Mouse (Mus musculus): Measurements from ENCODE around the gene Kif5a. TPM values are rescaled to one million over a fixed set of nuclear protein-coding genes. Genes with fewer than 3 reads are reported as not detected.

The Kif5a gene
- polyA plus RNA-seq, 1 experiment from 2014 or later, result 117 TPM

GRCm38 (mm10) chr10:127290307-127290929 lies 27.3 kb upstream of the Kif5a start:
- Histone ChIP-seq H3K36me3 (ENCODE audit: control insufficient read depth, insufficient read depth, low read length) (peaks cover 21% of the 10 kb centered on the region), H3K4me1 (ENCODE audit: control insufficient read depth, insufficient read depth, low read length) (peaks cover 39% of the 10 kb centered on the region), H3K9ac (replicated peaks; ENCODE audit: low read depth, low read length) (peak overlapping the region; percentile 58), H3K4me3 (ENCODE audit: low read depth, low read length) (peak overlapping the region; percentile 64), H3K9me3 (ENCODE audit: control insufficient read depth, low read length) (no peaks in the 10 kb centered on the region), H3K4me2 (ENCODE audit: low read depth, low read length) (peak overlapping the region; percentile 91), H3K27me3 (ENCODE audit: control insufficient read depth, insufficient read depth, low read length) (no peaks in the 10 kb centered on the region), H3K27ac (ENCODE audit: low read depth, low read length) (peak overlapping the region; percentile 96)
- ATAC-seq (ENCODE audit: low read depth), result peak; percentile 91
- 0% methylated on average over 44 of the region's 47 CpGs for WGBS

GRCm38 (mm10) chr10:127289573-127290191 lies 26.5 kb upstream of the Kif5a start:
- Histone ChIP-seq H3K36me3 (ENCODE audit: control insufficient read depth, insufficient read depth, low read length) (peaks cover 21% of the 10 kb centered on the region), H3K4me1 (ENCODE audit: control insufficient read depth, insufficient read depth, low read length) (peaks cover 44% of the 10 kb centered on the region), H3K4me3 (ENCODE audit: low read depth, low read length) (peak overlapping the region; percentile 64), H3K9me3 (ENCODE audit: control insufficient read depth, low read length) (no peaks in the 10 kb centered on the region), H3K4me2 (ENCODE audit: low read depth, low read length) (peak overlapping the region; percentile 91), H3K27ac (ENCODE audit: low read depth, low read length) (peak overlapping the region; percentile 96), H3K27me3 (ENCODE audit: control insufficient read depth, insufficient read depth, low read length) (no peaks in the 10 kb centered on the region), H3K9ac (replicated peaks; ENCODE audit: low read depth, low read length) (peak overlapping the region; percentile 84)
- ATAC-seq (ENCODE audit: low read depth), result peak; percentile 4; the same call in 1 of the 2 replicates
- WGBS, result 1% methylated on average over 15 of the region's 15 CpGs

DNA sequence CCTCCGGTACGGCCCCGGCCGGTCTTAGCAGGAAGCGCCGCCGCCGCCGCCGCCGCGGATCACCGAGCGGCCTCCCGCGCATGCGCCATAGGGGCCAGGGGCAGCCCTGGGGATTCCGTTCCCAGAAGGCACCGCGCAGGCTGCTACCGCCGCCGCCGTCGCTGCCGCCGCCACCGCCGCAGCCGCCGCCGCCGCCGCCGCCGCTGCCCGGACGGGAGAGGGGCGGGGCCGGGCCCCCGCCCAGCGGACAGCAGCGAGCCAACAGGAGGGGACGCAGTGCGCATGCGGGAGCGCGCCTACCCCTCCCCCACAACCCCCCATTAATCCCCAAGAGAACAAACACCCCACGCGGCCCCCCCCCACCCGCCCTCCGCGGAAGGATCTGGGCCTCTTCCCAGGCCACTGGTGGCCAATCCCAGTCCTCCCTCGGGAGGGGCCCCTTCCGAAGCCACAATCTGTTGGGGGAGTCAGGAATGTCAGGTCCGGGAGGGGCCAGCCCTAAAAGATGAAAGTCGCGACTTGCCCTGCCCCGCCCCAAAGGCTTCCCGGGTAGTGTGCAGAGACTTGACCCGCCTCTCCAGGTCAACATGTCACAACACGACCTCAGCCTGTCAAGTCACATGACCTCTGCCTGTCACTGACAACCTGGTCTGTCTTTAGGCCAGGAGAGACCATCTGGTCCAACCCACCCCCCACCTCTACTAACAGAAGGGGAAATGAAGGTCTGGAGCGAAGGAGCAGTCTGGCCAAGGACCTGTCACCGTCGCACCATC lies 25.8 kb upstream of the Kif5a start, which contains the start of gene Mbd6:
Gene Mbd6 (minus strand): TSS at position 219 of the 773 bp plus-strand sequence.
- under 1% methylated on average over 37 of the region's 65 CpGs for WGBS
- Histone ChIP-seq H3K4me3 (ENCODE audit: low read depth, low read length) (peak within 1 kb of the TSS; percentile 64), H3K4me1 (ENCODE audit: control insufficient read depth, insufficient read depth, low read length) (peaks cover 44% of the 10 kb centered on the region), H3K9me3 (ENCODE audit: control insufficient read depth, low read length) (no peaks in the 10 kb centered on the region), H3K27ac (ENCODE audit: low read depth, low read length) (peak within 1 kb of the TSS; percentile 96), H3K36me3 (ENCODE audit: control insufficient read depth, insufficient read depth, low read length) (peaks cover 26% of the 10 kb centered on the region), H3K9ac (replicated peaks; ENCODE audit: low read depth, low read length) (peak within 1 kb of the TSS; percentile 84), H3K4me2 (ENCODE audit: low read depth, low read length) (peak within 1 kb of the TSS; percentile 91), H3K27me3 (ENCODE audit: control insufficient read depth, insufficient read depth, low read length) (no peaks in the 10 kb centered on the region)
- ATAC-seq (ENCODE audit: low read depth), result peak; percentile 5

DNA sequence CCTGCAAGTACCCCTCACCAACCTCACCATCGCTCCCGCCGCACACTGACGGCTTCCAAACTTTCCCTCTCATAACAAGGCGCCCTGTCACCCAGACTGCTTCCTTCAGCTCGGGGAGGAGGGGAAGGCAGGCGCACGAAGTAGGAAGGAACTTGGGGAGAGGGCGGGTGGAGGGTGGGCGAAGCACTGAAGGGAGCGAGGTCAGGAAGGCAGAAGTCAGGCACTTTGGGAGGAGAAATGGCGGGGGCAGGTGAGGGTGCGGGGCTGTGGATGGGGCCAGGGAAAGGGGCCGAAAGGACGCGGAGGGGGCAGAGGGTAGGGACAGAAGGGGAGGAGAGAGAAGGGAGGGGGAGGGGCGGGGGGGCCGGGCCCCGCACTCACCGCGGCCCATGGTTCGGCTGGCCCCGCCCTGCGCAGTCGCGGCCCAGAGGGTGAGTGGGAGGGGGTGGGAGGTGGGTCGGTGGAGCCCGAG lies 25.2 kb upstream of the Kif5a start:
- Histone ChIP-seq H3K9me3 (ENCODE audit: control insufficient read depth, low read length) (no peaks in the 10 kb centered on the region), H3K27me3 (ENCODE audit: control insufficient read depth, insufficient read depth, low read length) (no peaks in the 10 kb centered on the region), H3K4me2 (ENCODE audit: low read depth, low read length) (peak overlapping the region; percentile 91), H3K4me1 (ENCODE audit: control insufficient read depth, insufficient read depth, low read length) (peaks cover 44% of the 10 kb centered on the region), H3K9ac (replicated peaks; ENCODE audit: low read depth, low read length) (peak overlapping the region; percentile 84), H3K36me3 (ENCODE audit: control insufficient read depth, insufficient read depth, low read length) (peaks cover 32% of the 10 kb centered on the region), H3K27ac (ENCODE audit: low read depth, low read length) (peak overlapping the region; percentile 96), H3K4me3 (ENCODE audit: low read depth, low read length) (peak overlapping the region; percentile 64)
- peak; percentile 7 for ATAC-seq (ENCODE audit: low read depth)
- 0% methylated on average over 20 of the region's 28 CpGs for WGBS

- Histone ChIP-seq H3K27me3 (ENCODE audit: control insufficient read depth, insufficient read depth, low read length) (no peaks in the 10 kb centered on the region), H3K27ac (ENCODE audit: low read depth, low read length) (peak overlapping the region; percentile 96), H3K36me3 (ENCODE audit: control insufficient read depth, insufficient read depth, low read length) (peaks cover 32% of the 10 kb centered on the region), H3K9me3 (ENCODE audit: control insufficient read depth, low read length) (no peaks in the 10 kb centered on the region), H3K9ac (replicated peaks; ENCODE audit: low read depth, low read length) (peak overlapping the region; percentile 84), H3K4me2 (ENCODE audit: low read depth, low read length) (peak overlapping the region; percentile 91), H3K4me1 (ENCODE audit: control insufficient read depth, insufficient read depth, low read length) (peaks cover 44% of the 10 kb centered on the region), H3K4me3 (ENCODE audit: low read depth, low read length) (peak overlapping the region; percentile 64)
- WGBS, result 1% methylated on average over 3 of the region's 3 CpGs
- no peak for ATAC-seq (ENCODE audit: low read depth)
Observed at GRCm38 (mm10) chr10:127287936-127288293, 24.8 kb upstream of the Kif5a start.

- Histone ChIP-seq H3K9ac (replicated peaks; ENCODE audit: low read depth, low read length) (peak overlapping the region; percentile 84), H3K9me3 (ENCODE audit: control insufficient read depth, low read length) (no peaks in the 10 kb centered on the region), H3K36me3 (ENCODE audit: control insufficient read depth, insufficient read depth, low read length) (peaks cover 37% of the 10 kb centered on the region), H3K27ac (ENCODE audit: low read depth, low read length) (peak overlapping the region; percentile 96), H3K4me1 (ENCODE audit: control insufficient read depth, insufficient read depth, low read length) (peaks cover 44% of the 10 kb centered on the region), H3K4me3 (ENCODE audit: low read depth, low read length) (peak overlapping the region; percentile 64), H3K4me2 (ENCODE audit: low read depth, low read length) (peak overlapping the region; percentile 91), H3K27me3 (ENCODE audit: control insufficient read depth, insufficient read depth, low read length) (no peaks in the 10 kb centered on the region)
- 63% methylated on average over 15 of the region's 15 CpGs for WGBS
- no peak for ATAC-seq (ENCODE audit: low read depth)
Observed at GRCm38 (mm10) chr10:127287271-127287935, 24.3 kb upstream of the Kif5a start.

GRCm38 (mm10) chr10:127286730-127287129 lies 23.6 kb upstream of the Kif5a start:
- H3K4me2 ChIP-seq (ENCODE audit: low read depth, low read length), result peak overlapping the region; percentile 91
- H3K9ac ChIP-seq (replicated peaks; ENCODE audit: low read depth, low read length), result no peak overlapping the region; the same call in 1 of the 2 replicates
- no peak overlapping the region; the same call in 1 of the 2 replicates for H3K4me3 ChIP-seq (ENCODE audit: low read depth, low read length)
- no peaks in the 10 kb centered on the region for H3K9me3 ChIP-seq (ENCODE audit: control insufficient read depth, low read length)
- no peak for ATAC-seq (ENCODE audit: low read depth)
- peaks cover 38% of the 10 kb centered on the region for H3K4me1 ChIP-seq (ENCODE audit: control insufficient read depth, insufficient read depth, low read length)
- no peak overlapping the region for H3K27ac ChIP-seq (ENCODE audit: low read depth, low read length)
- H3K36me3 ChIP-seq (ENCODE audit: control insufficient read depth, insufficient read depth, low read length), result peaks cover 44% of the 10 kb centered on the region
- WGBS, result 46% methylated on average over 7 of the region's 7 CpGs
- no peaks in the 10 kb centered on the region for H3K27me3 ChIP-seq (ENCODE audit: control insufficient read depth, insufficient read depth, low read length)

DNA sequence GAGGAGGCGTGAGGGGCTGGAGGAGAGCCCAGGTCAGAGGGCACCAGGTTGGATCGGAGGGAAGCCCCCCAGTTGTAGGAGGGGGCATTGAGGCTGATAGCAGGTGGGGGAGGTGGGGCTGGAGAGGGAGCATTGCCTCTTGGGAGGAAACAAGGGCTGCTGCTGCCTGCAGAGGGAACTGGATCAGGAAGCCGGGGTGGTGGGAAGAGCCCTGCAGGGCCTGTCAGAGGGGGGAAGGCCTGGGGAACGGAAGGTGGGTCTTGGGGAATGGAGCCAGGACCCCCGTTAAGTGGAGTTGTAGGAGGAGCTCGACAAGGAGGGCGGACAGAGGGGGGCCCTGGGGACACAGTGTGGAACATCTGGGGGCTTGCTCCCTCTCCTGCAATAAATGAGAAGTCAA lies 23.0 kb upstream of the Kif5a start:
- Histone ChIP-seq H3K4me3 (ENCODE audit: low read depth, low read length) (no peak overlapping the region), H3K4me1 (ENCODE audit: control insufficient read depth, insufficient read depth, low read length) (peaks cover 33% of the 10 kb centered on the region), H3K9ac (replicated peaks; ENCODE audit: low read depth, low read length) (no peak overlapping the region; the same call in 1 of the 2 replicates), H3K27me3 (ENCODE audit: control insufficient read depth, insufficient read depth, low read length) (no peaks in the 10 kb centered on the region), H3K36me3 (ENCODE audit: control insufficient read depth, insufficient read depth, low read length) (peaks cover 48% of the 10 kb centered on the region), H3K27ac (ENCODE audit: low read depth, low read length) (no peak overlapping the region), H3K4me2 (ENCODE audit: low read depth, low read length) (no peak overlapping the region), H3K9me3 (ENCODE audit: control insufficient read depth, low read length) (no peaks in the 10 kb centered on the region)
- 64% methylated on average over 7 of the region's 7 CpGs for WGBS
- ATAC-seq (ENCODE audit: low read depth), result no peak
